Comparison of ENCODE assay signal across 20 mouse cellular contexts in the genomic region with DNA sequence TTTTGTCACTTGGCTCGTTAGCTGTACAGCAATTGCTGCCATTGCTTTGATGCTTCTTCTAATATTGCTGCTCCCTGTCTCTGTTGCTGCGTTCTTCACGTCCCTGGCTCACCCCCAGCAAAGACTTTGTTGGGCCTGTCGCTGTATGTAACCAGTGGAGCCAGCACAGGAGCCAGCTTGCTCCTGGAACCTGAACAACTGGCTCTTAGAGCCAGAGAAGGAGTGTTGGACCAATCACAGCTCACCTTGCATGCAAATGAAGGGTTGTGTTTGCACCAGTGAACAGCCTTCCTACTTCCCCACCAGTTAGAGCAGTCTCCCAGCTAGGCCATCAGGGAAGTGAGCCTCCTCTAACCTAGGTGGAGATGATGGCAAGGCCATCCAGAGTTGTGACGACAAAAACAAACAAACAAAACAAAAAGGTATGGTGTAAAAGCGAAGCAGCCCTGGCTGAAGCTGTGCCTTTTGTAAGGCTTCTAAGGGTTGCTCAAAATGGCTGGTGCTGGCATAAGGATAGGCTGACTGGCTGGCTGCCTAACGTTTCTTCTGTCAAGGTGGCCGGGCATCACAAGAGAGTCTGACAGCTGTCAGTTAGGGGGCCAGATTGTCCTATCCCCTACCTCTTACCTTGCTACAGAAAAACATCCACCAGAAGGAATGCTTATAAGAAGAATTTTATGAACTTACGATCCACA. TPM values are rescaled to one million over a fixed set of nuclear protein-coding genes. Genes with fewer than 3 reads are reported as not detected.
DNase-seq lines count a peak whose midpoint lies in the region; ATAC-seq and TF ChIP-seq lines count a peak whose summit lies in the region.
"Had no signal": no experiment of that assay in that cellular context is flagged by ENCODE, and none has a peak within 500 bp of the region (broad histone marks: within the 10 kb centered on the region; RNA-seq: fewer than 3 reads in every experiment).

No protein-coding gene starts in this region.

- no peaks in the 10 kb centered on the region for H3K27me3 ChIP-seq in heart, embryonic 11.5 days (ENCODE audit: control insufficient read depth, insufficient read depth, low read length)
- H3K27me3 ChIP-seq in lung, embryonic 14.5 days (ENCODE audit: insufficient read depth, low read length): no peaks in the 10 kb centered on the region
- H3K27me3 ChIP-seq: hindbrain, embryonic 13.5 days; liver, embryonic 15.5 days had no signal

- no peak for TF ChIP-seq CTCF in lung, embryonic 14.5 days (IDR thresholded peaks at IDR 0.05; ENCODE audit: low read depth)
- TF ChIP-seq CTCF in gastrocnemius, adult 2 months (IDR thresholded peaks at IDR 0.05): no peak

- WGBS in heart, embryonic 11.5 days (ENCODE audit: insufficient replicate concordance): 74% methylated on average over 9 of the region's 9 CpGs
- WGBS in lung, embryonic 14.5 days: 71% methylated on average over 9 of the region's 9 CpGs

- ATAC-seq in heart, embryonic 11.5 days (replicated peaks; ENCODE audit: insufficient number of reproducible peaks, low FRiP score, low TSS enrichment): no peak
- ATAC-seq in lung, embryonic 14.5 days (ENCODE audit: insufficient read depth): peak; percentile 7; the same call in 1 of the 2 replicates

- intact Hi-C loops in heart, postnatal 36 days (cut with DNase I): loop anchor here (10.0 kb wide), 1 partner anchor 150 kb away; no protein-coding TSS in a partner anchor
- intact Hi-C loops in gastrocnemius, adult 2 months (cut with DNase I): no loop called here

- no peaks in the 10 kb centered on the region for H3K36me3 ChIP-seq in heart, embryonic 11.5 days (ENCODE audit: control insufficient read depth, insufficient read depth, low read length)
- H3K36me3 ChIP-seq in lung, embryonic 14.5 days (ENCODE audit: insufficient read depth): no peaks in the 10 kb centered on the region
- H3K36me3 ChIP-seq: hindbrain, embryonic 13.5 days; liver, embryonic 15.5 days had no signal

- H3K27ac ChIP-seq in heart, embryonic 11.5 days (ENCODE audit: low read depth, low read length): 0 out of 2 replicates have a peak overlapping the region, but pooled peaks have one; percentile 41
- H3K27ac ChIP-seq in lung, embryonic 14.5 days (ENCODE audit: low read depth): peak overlapping the region; percentile 84
- H3K27ac ChIP-seq in gastrocnemius, adult 2 months: no peak overlapping the region
- H3K27ac ChIP-seq: hindbrain, embryonic 13.5 days; kidney, postnatal 0 days; liver, embryonic 15.5 days had no signal

- no peaks in the 10 kb centered on the region for H3K9me3 ChIP-seq in heart, embryonic 11.5 days (replicated peaks; ENCODE audit: control insufficient read depth, low read length)
- H3K9me3 ChIP-seq in lung, embryonic 14.5 days (ENCODE audit: low read depth, low read length): no peaks in the 10 kb centered on the region
- H3K9me3 ChIP-seq: hindbrain, embryonic 13.5 days; liver, embryonic 15.5 days had no signal

- H3K4me3 ChIP-seq in heart, embryonic 11.5 days (ENCODE audit: low read depth, low read length): no peak overlapping the region
- no peak overlapping the region for H3K4me3 ChIP-seq in lung, embryonic 14.5 days (ENCODE audit: low read depth, low read length)
- no peak overlapping the region for H3K4me3 ChIP-seq in gastrocnemius, adult 2 months
- H3K4me3 ChIP-seq: hindbrain, embryonic 13.5 days; liver, embryonic 15.5 days; megakaryocyte, embryonic 14.5 days had no signal

- H3K4me2 ChIP-seq in heart, embryonic 11.5 days: no peak overlapping the region
- H3K4me2 ChIP-seq in lung, embryonic 14.5 days: no peak overlapping the region
- H3K4me2 ChIP-seq: hindbrain, embryonic 13.5 days; liver, embryonic 15.5 days had no signal

- H3K9ac ChIP-seq in heart, embryonic 11.5 days (ENCODE audit: low read depth, low read length): no peak overlapping the region
- no peak overlapping the region for H3K9ac ChIP-seq in lung, embryonic 14.5 days
- H3K9ac ChIP-seq: hindbrain, embryonic 13.5 days; liver, embryonic 15.5 days had no signal

- H3K4me1 ChIP-seq in heart, embryonic 11.5 days (ENCODE audit: control insufficient read depth, insufficient read depth, low read length): peaks cover 10% of the 10 kb centered on the region
- H3K4me1 ChIP-seq in lung, embryonic 14.5 days (ENCODE audit: insufficient read depth): peaks cover 7% of the 10 kb centered on the region; the same call in 1 of the 2 replicates
- H3K4me1 ChIP-seq: liver, embryonic 15.5 days had no signal

- DNase-seq in cerebellum, postnatal 14 days: peak; percentile 22 to 52
- DNase-seq in cerebellum, adult 8-10 months: no peak
- DNase-seq in heart, postnatal 36 days: no peak
- DNase-seq in lung, embryonic 14.5 days: no peak
- DNase-seq in lung, postnatal 10 days: no peak
- DNase-seq in gastrocnemius, adult 2 months: no peak
- DNase-seq: adrenal gland, postnatal 14 days; cerebellum, adult 9-11 months; gastrocnemius, postnatal 36 days; left cerebral cortex, postnatal 4 days; liver; midbrain, embryonic 14.5 days; right cerebral cortex, postnatal 14 days; thymus, adult 2 months; thymus, postnatal 4 days had no signal

RNA-seq across cellular contexts. Expression of a gene that starts 15.7 kb away (rescaled TPM):
- 0.65 and 0.97 TPM in 2 replicates for polyA plus RNA-seq in heart, embryonic 11.5 days (2014; fragmentation: Nextera tagmentation; extraction: Ambion mirVana)
- under 1 TPM in 1 of 2 experiments, not detected in 1; 0.19 TPM for total RNA-seq in heart, postnatal 36 days (2021)
- polyA plus RNA-seq in lung, embryonic 14.5 days (2014; fragmentation: Nextera tagmentation; extraction: Ambion mirVana): 3.5 and 3.6 TPM in 2 replicates
- under 1 TPM in 1 of 2 experiments, not detected in 1; 0.03 TPM for total RNA-seq in gastrocnemius, adult 2 months (2021)

Comparison
In these comparisons a context has a peak if more than half of its experiments do, and no peak if none do; other contexts are left out.
1. DNase-seq: peak in cerebellum, postnatal 14 days (2 of 2); none in cerebellum, adult 8-10 months (single experiment), heart, postnatal 36 days (0 of 2), lung, embryonic 14.5 days (single experiment), lung, postnatal 10 days (single experiment) and gastrocnemius, adult 2 months (single experiment).